Mouse (Mus musculus) CH12.LX (cell line): ENCODE measurements around the gene Traf1.

ENCODE experiments used
- E2F4 ChIP-seq: IDR thresholded peaks from 2 replicates; pipeline ENCODE4 v1.6.1; 2011; ENCODE audit warnings: low read depth, low read length, improper control_type of control experiment; ENCODE audit not compliant: insufficient replicate concordance
- EP300 ChIP-seq: IDR thresholded peaks from 2 replicates; pipeline ENCODE4 v1.6.1; 2011; ENCODE audit warnings: low read length, improper control_type of control experiment
- ETS1 ChIP-seq: conservative IDR thresholded peaks from 2 replicates; pipeline ENCODE4 v1.6.1; 2012; ENCODE audit warnings: low read depth, mild to moderate bottlenecking, inconsistent platforms, low read length, improper control_type of control experiment, moderate library complexity
- JUND ChIP-seq: conservative IDR thresholded peaks from 2 replicates; pipeline ENCODE4 v1.6.1; 2011; ENCODE audit warnings: low read depth, low read length, improper control_type of control experiment
- MAFK ChIP-seq: IDR thresholded peaks from 2 replicates; pipeline ENCODE4 v1.6.1; 2011; ENCODE audit warnings: low read length, improper control_type of control experiment; ENCODE audit not compliant: insufficient replicate concordance
- POLR2A ChIP-seq: IDR thresholded peaks from 2 replicates; pipeline ENCODE4 v1.6.1; 2011; ENCODE audit warnings: low read depth, mild to moderate bottlenecking, improper control_type of control experiment, low read length
- TBP ChIP-seq: conservative IDR thresholded peaks from 2 replicates; pipeline ENCODE4 v1.6.1; 2011; ENCODE audit warnings: low read depth, low read length, improper control_type of control experiment
- TCF12 ChIP-seq: IDR thresholded peaks from 2 replicates; pipeline ENCODE4 v1.6.1; 2014; ENCODE audit warnings: low read depth, mild to moderate bottlenecking, inconsistent platforms, low read length, improper control_type of control experiment
- ZC3H11A ChIP-seq: IDR thresholded peaks from 2 replicates; pipeline ENCODE4 v1.6.1; 2012; ENCODE audit warnings: low read depth, mild to moderate bottlenecking, inconsistent platforms, low read length, improper control_type of control experiment

- TF ChIP-seq TBP (no peak), JUND (no peak), ZC3H11A (no peak), EP300 (no peak), MAFK (no peak), POLR2A (no peak), E2F4 (no peak), TCF12 (no peak), ETS1 (no peak)
These were observed 61.2 kb downstream of the Traf1 start for GRCm38 (mm10) chr2:34900412-34900811.
